Mouse (Mus musculus) right cerebral cortex, postnatal 14 days (tissue): ENCODE data around the gene Agpat4.
A peak's percentile ranks its signal among the peaks of the same experiment; 100 is the strongest.

Experiments used
- DNase-seq: peaks from one replicate; pipeline ENCODE4 v3.0.0; 2022

Agpat4 gene

DNA sequence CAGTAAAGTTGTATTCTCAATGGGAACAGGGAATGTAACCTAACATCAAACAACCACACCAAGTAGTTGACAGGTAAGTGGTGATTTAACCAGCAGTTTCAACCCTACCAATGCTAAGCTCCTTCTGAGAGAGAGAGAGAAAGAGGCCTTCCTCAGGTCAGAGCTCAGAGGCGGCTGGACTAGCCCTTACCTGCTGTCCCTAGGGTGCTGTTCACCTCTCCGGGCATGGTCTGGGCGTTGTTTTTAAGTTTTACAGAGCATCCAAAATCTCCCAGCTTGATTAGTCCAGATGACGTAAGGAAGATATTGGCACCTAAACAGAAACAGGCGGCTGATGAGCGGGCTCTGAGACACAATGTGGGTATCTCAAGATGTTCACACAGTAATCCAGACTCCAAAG, 114.2 kb downstream of the Agpat4 start:
- DNase-seq, result no peak

DNA sequence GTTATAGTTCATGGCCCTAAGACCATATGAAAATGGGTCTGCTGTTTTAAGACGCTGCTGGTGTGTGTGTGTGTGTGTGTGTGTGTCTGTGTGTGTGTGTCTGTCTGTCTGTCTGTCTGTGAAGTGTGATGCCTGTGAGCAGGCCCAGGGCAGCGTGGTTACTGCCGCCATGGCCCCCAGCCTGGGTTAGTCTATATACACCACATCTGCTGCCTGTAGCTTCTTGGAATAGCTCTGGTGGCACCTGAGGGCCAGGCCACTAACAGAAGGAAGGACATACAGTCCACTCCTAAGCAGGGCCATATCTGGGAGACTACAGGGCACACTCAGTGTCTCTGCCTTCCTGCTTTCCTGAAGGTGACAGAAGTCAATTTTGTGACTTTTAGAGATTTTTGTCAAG, 122.2 kb downstream of the Agpat4 start:
- DNase-seq, result no peak

DNA sequence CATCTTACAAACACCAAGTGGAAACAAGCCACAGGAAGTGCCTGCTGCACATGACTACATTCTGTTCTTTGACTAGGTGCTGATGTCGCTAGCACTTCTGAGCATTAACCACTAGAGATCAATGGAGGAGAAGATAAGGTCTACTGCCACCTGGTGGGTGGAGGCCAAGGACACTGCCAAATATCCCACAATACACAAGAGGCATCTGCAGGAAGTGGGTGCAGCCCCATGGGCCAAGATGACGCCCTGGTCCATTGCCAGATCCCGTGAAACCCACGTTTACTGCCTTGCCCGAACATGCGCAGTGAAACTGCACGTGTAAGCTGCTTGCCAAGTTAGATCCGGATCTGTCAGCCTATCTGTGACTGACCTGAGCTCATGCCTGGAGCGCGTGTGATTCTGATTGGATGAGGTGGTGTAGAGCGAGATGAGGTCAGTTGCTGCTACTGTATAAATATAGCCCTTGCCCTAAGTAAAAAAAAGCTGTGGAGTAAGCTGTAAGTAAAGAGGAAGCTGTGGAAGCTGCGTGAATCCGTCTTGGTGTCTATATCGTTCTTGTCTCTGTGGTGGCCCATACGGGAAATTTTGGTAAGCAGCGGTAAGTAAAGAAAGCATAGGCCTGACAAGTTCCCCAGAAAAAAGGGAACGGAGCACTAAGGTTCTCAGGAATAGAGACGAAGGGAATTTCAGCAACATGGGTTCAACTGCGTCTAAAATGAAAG, 131.4 kb downstream of the Agpat4 start:
- DNase-seq, result peak; percentile 50

DNA sequence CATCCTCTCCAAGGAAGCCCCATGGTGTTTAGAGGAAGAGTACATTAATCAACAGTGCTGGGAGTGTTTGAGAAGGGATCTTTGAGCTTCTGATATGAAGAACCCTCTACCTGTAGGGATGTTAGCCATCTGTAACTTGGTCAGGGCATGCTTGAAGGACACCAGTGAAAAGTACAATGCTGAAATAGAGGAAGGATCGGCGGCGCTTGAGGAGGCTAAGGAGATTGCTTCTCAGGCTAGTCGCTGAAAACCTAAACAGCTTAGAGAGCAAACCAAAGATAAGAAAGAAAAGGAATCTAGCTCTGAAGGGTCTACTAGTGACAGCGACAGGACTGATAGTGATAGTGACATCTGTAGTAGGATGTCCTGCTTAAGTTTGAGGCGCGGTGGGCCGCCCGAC, 132.1 kb downstream of the Agpat4 start:
- DNase-seq, result no peak

DNA sequence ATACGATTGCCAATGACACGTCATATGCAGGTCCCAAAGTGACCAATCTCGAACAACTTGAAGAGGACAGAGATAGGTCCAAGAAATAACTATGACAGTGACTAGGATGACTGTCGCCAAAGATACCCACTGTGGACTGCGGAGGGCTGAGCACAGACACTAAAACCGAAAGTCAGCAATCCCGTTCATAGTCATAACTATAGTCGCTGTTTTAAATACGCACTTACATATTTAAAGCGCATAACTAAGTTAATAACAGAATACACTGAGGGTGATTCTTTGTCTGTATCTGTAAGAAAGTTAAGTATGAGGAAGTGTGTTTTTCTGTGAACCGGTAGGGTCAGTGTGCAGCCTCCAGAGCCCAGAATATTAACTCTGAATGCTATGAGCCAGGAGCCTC, 137.6 kb downstream of the Agpat4 start:
- no peak for DNase-seq

DNA sequence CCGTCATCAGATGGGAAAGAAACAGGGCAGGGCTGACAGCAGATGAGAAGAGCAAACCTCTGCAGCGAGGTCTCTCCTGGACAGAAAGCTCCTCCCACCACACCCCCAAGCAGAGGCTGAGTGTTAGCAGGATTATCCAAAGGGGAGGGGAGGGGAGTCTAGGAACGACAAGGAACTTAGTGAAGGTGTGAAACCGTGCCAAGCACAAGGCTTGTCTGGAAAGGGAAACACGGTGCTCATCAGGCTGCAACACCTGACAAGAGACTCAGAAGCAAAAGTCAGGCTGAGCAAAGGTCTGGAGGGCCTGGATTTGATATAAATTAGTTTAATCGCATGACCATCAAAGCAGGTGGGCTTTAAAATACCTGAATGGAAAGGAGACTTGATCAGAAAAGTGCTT, 140.0 kb downstream of the Agpat4 start:
- no peak for DNase-seq

DNA sequence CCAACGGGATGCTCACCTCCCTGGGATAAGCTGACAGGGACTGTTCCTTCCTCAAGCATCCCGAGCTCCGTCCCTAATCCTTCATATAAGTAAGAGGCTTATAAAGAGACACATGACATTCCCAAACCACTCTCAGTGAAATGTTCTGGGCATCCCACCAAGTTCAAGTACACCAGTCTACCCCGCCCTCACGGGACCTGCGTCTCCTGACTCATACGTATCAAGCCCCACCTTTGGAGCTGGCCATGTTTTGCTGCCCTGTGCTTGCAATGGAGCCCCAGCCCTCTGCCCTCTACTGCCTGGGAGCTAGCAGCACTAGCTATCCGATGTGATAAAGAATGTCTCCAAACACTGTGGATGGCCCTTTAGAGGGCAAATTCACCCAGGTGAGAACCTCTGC, 141.5 kb downstream of the Agpat4 start:
- DNase-seq, result no peak

DNA sequence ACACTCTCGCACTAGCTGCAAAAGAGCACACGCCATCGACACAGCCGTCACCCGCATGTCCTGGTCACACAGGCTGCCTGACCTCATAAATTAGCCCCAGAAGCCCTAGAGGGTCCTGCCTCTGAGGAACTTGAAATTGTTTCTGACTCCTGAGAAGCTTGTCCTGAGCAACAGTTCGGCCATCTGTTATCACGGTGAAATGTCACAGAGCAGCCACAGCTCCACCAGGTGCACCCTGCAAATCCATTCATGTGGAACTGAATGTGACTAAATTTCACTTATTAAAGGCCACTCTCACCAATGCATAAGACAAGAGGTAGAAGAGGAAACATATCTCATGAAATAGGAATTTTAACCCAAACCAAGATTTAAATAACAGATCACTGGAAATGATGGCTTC, 142.9 kb downstream of the Agpat4 start:
- DNase-seq, result no peak

DNA sequence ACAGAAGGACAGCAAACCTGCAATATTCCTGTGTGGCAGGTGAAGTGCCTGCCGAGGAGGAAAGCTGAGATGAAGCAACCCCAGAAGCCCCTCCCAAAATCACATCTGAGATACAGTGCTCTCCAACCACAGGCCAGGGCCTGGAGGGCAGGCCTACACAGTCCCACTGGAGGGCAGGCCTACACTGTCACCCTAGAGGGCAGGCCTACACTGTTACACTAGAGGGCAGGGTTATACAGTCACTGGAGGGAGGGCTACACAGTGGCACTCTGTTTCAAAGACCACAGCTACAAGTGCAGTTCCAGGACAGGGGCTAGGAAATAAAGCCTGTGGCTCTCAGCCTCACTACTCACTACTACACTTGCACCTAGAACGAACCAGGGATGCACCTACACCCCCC, 143.4 kb downstream of the Agpat4 start:
- no peak for DNase-seq

DNA sequence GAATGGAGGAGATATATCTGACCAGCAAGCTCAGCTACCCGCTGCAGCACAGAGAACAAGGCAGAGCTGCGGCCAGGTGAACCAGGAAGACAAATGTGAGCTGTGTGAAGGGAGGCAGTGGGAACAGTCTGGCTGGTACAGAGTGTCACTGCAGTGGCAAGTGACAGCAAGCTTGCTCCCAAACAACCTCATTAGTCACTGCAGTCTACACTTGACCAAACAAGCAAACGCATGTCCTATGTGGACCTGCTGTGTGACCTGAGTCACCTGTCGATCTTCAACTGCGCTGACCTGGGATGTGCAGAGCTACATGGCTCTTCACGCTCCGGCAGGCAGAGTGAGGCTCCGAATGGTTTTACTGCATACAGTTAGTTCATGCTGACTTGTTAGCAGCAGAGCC, 144.3 kb downstream of the Agpat4 start:
- DNase-seq, result no peak

DNA sequence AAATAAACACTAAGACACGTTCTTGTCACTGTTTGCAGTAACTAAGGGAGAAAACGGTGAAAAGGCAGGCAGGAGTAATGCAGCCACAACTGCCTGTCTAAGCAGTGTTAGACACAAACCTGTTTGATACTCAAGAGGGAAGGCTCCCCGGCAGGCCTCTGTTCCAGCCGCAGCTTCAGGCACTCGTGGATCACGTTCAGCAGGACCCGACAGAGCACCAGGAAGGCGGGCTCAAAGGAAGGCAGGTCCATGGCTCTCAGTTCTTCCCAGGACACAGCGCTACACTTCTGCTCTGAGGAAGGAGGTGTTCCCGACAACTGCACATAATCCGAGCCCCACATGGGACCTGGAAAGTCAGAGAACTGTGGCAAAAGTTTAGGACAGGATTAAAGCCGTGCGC, 145.3 kb downstream of the Agpat4 start:
- no peak for DNase-seq

DNA sequence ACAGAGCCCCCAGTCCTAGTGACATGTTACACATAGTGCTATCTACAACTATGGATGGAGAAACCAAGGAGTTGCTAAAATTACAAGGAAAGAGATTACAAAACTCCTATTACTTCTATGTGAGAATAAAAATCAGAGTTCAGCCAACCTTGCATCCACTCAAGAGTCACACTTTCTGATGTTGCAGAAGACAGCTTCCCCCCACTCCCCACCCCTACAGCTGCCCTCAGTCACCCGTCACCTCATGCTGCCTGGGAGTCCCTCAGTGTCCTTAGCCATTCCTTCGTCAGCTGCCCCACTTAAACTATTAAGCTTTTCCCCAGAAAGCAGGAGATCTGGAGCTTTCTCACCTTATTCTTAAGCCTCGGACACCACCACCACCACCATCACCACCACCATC, 145.8 kb downstream of the Agpat4 start:
- DNase-seq, result no peak

DNA sequence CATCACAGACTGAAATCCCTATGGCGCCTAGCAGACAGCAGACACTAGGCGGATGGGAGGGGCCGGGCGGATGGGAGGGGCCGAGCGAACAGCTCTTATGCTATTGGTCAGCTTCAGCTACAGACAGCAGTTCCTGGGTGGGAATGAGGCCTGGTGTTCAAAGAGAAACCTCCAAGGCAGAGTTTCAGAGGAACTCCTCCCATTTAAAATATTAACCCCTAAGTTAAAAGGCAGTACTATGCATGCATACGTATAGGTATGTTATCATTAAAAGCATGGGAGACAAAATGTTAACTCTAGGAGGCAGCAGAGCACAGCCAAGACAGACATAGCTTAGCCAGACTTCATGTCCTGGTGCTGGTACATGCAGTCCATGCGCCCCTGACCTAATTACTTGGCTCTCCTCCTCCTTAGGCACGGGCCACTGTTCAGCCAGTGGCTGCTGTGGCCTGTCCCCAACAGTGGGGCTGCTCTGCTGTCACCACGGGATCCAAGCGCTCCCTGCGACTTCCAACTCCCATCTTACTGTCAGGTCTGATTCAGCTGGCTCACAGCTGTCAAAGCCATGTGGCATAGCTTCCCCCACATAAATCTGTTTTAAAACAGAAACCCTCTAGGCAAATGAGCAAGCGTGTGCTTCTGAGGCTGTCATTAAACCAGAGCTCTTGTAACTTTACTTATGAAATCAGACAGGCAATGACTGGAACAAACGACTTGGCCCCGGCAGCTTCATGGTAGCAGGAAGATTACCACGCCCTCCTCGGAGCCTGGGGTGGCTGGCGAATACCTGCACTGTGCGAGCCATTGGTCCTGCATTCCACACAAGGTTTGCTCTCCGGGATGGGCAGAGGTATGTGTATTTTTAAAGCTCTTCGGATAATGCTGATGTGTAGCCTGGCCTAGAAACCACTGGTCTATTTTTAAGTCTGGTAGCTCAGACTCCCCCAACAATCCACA, 147.7 kb downstream of the Agpat4 start:
- peak; percentile 33 for DNase-seq

DNA sequence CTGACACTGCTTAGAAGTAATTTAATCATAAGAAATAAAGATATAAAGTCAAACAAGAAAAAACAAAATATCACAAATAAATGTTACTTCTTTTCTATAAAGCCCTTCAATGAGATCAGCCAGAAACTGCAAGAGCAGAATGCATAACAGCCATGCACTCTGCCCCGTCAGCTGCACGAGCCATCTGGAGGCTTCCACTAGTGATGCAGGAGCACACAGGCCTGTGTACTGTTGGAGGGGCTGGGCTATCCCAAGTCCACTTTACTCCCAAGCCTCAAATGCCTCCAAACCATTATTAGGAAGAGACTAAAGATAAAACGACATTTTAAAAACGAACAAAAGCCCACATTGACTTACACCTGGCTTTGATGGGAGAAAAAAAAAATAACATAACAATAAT, 149.6 kb downstream of the Agpat4 start:
- DNase-seq, result no peak

DNA sequence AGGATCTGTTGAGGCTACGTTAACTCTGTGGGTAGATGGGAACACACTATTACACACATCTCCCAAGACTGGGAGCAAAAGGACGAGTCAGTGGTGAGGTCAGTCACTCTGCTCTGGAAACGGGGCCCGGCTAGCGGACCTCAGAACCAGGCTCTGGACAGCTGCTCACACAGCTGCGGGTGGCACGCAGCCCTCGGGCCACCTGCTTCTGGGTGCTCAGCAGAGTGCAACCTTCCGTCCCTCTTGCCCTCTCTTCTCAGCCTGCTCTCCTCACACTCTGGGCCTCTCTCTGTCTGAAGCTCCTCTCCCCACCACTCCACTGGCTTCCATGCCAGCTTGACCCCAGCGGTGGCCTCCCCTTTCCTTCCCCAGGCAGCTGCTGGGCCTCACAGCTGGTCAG, 150.0 kb downstream of the Agpat4 start:
- no peak for DNase-seq
